Mouse (Mus musculus) granulocyte monocyte progenitor cell, adult 5-6 weeks (primary cell): ENCODE results near the gene Samd4. TPM values are rescaled to one million over a fixed set of nuclear protein-coding genes. Genes with fewer than 3 reads are reported as not detected.

Experiments
- ATAC-seq: replicated peaks from 2 replicates; pipeline ENCODE4 v1.8.0; 2016; ENCODE audit warnings: mild to moderate bottlenecking, moderate TSS enrichment, inconsistent platforms; ENCODE audit not compliant: poor library complexity, severe bottlenecking
- total RNA-seq, 2 experiments: library from RNA; stranded (forward) in 1 of 2; stranded (reverse) in 1 of 2; fragments of 200-712, 200-1000 nt in 1 of 2; fragments of >200 nt in 1 of 2; fragmentation: Nextera tagmentation in 1 of 2; gene quantifications; 2 replicates each; pipeline ENCODE4 v1.2.3; 2014 to 2017

Samd4 gene
- total RNA-seq, 2 experiments from 2014 or later: not detected

GRCm38 (mm10) chr14:46950527-46951384, 68.1 kb downstream of the Samd4 start:
- ATAC-seq: no peak

- ATAC-seq: no peak
Observed at GRCm38 (mm10) chr14:46952264-46952663, 69.6 kb downstream of the Samd4 start.

GRCm38 (mm10) chr14:46955109-46955508, 72.5 kb downstream of the Samd4 start:
- peak; percentile 44 for ATAC-seq

GRCm38 (mm10) chr14:46955574-46956043, 73.0 kb downstream of the Samd4 start:
- no peak for ATAC-seq

- no peak for ATAC-seq
Observed at GRCm38 (mm10) chr14:46956121-46956520, 73.5 kb downstream of the Samd4 start.

- no peak for ATAC-seq
Observed at GRCm38 (mm10) chr14:46959166-46959721, 76.6 kb downstream of the Samd4 start.

GRCm38 (mm10) chr14:46959831-46960230, 77.2 kb downstream of the Samd4 start:
- no peak for ATAC-seq

GRCm38 (mm10) chr14:46962832-46963231, 80.2 kb downstream of the Samd4 start:
- peak; percentile 64 for ATAC-seq

GRCm38 (mm10) chr14:46964074-46964872, 81.6 kb downstream of the Samd4 start:
- no peak for ATAC-seq

GRCm38 (mm10) chr14:46966206-46966605, 83.6 kb downstream of the Samd4 start:
- ATAC-seq: no peak

GRCm38 (mm10) chr14:46968046-46968445, 85.4 kb downstream of the Samd4 start:
- ATAC-seq: peak; percentile 34; the same call in 1 of the 2 replicates

GRCm38 (mm10) chr14:46970673-46971072, 88.0 kb downstream of the Samd4 start:
- no peak for ATAC-seq

GRCm38 (mm10) chr14:46971802-46972201, 89.1 kb downstream of the Samd4 start:
- ATAC-seq: no peak

- no peak for ATAC-seq
Observed at GRCm38 (mm10) chr14:46974874-46975273, 92.2 kb downstream of the Samd4 start.

- peak; percentile 64 for ATAC-seq
Observed at GRCm38 (mm10) chr14:46975969-46976368, 93.3 kb downstream of the Samd4 start.

- no peak for ATAC-seq
Observed at GRCm38 (mm10) chr14:46976712-46977111, 94.1 kb downstream of the Samd4 start.

- no peak for ATAC-seq
Observed at GRCm38 (mm10) chr14:46977660-46978059, 95.0 kb downstream of the Samd4 start.

- ATAC-seq: no peak
Observed at GRCm38 (mm10) chr14:46979172-46979571, 96.5 kb downstream of the Samd4 start.

GRCm38 (mm10) chr14:46980736-46981438, 98.2 kb downstream of the Samd4 start:
- ATAC-seq: peak; percentile 90

GRCm38 (mm10) chr14:46982106-46982505, 99.5 kb downstream of the Samd4 start:
- 0 out of 2 replicates have a peak, but pooled peaks have one; percentile 10 for ATAC-seq
